Mouse (Mus musculus): ENCODE measurements around the gene Stam.

GRCm38 (mm10) chr2:14136906-14137305 lies 63.0 kb downstream of the Stam start:
- TF ChIP-seq CTCF (IDR thresholded peaks at IDR 0.05; ENCODE audit: low read depth) (no peak), EP300 (optimal IDR thresholded peaks at IDR 0.05) (no peak)

All from stomach, postnatal 0 days (tissue).